Mouse (Mus musculus) cerebellum, postnatal 4 days (tissue): ENCODE results near the gene Frmd5.

Experiments
- DNase-seq, 2 experiments: peaks; one replicate each; pipeline ENCODE4 v3.0.0; 2022; ENCODE audit warnings: low spot score in 2 of 2, mixed read lengths in 1 of 2

The Frmd5 gene

GRCm38 (mm10) chr2:121620582-121621261 lies 186.2 kb downstream of the Frmd5 start:
- no peak for DNase-seq

GRCm38 (mm10) chr2:121615199-121615559 lies 191.7 kb downstream of the Frmd5 start:
- DNase-seq, result no peak

- no peak for DNase-seq
These were observed 192.2 kb downstream of the Frmd5 start for GRCm38 (mm10) chr2:121614483-121615198.

GRCm38 (mm10) chr2:121612112-121612511 lies 194.8 kb downstream of the Frmd5 start:
- no peak for DNase-seq

- DNase-seq, result no peak
These were observed 196.6 kb downstream of the Frmd5 start for GRCm38 (mm10) chr2:121610008-121610884.

GRCm38 (mm10) chr2:121609141-121609724 lies 197.7 kb downstream of the Frmd5 start:
- no peak for DNase-seq

GRCm38 (mm10) chr2:121602397-121602796 lies 204.5 kb downstream of the Frmd5 start:
- DNase-seq, result no peak

- no peak for DNase-seq
These were observed 205.3 kb downstream of the Frmd5 start for GRCm38 (mm10) chr2:121601543-121601942.

GRCm38 (mm10) chr2:121600736-121601135 lies 206.2 kb downstream of the Frmd5 start:
- DNase-seq, result no peak

- no peak for DNase-seq
These were observed 208.6 kb downstream of the Frmd5 start for GRCm38 (mm10) chr2:121598249-121598648.

- DNase-seq, result no peak
These were observed 210.3 kb downstream of the Frmd5 start for GRCm38 (mm10) chr2:121596621-121597020.

GRCm38 (mm10) chr2:121594660-121595291 lies 212.1 kb downstream of the Frmd5 start:
- no peak for DNase-seq

- DNase-seq, result no peak
These were observed 212.8 kb downstream of the Frmd5 start for GRCm38 (mm10) chr2:121594131-121594530.

- DNase-seq, result no peak
These were observed 218.6 kb downstream of the Frmd5 start for GRCm38 (mm10) chr2:121588309-121588694.

- DNase-seq, result peak in 1 of 2 experiments; percentile 50
These were observed 219.2 kb downstream of the Frmd5 start for GRCm38 (mm10) chr2:121587523-121588308.

- DNase-seq, result no peak
These were observed 222.2 kb downstream of the Frmd5 start for GRCm38 (mm10) chr2:121584705-121585104.

- peak in 1 of 2 experiments; percentile 79 for DNase-seq
These were observed 223.3 kb downstream of the Frmd5 start for GRCm38 (mm10) chr2:121583468-121584116.

GRCm38 (mm10) chr2:121582809-121583376 lies 224.0 kb downstream of the Frmd5 start:
- DNase-seq, result no peak

- DNase-seq, result no peak
These were observed 231.1 kb downstream of the Frmd5 start for GRCm38 (mm10) chr2:121575741-121576201.
